Mouse (Mus musculus) neural tube, embryonic 14.5 days (tissue): ENCODE results near the gene Gm11492. TPM values are rescaled to one million over a fixed set of nuclear protein-coding genes. Genes with fewer than 3 reads are reported as not detected.

Experiments used
- ATAC-seq: fragments of 200-750 bp; cut with Nextera tagmentation; 2 replicates; pipeline ENCODE4 v1.8.0; 2017; ENCODE audit warnings: low read depth, mild to moderate bottlenecking, moderate TSS enrichment, moderate library complexity
- H3K27ac ChIP-seq: fragments of 300-500 bp; sonication (generic); 2 replicates; pipeline ENCODE4 v1.5.1; 2014; ENCODE audit warnings: low read depth, mild to moderate bottlenecking, control low read depth, low read length, moderate library complexity, mixed read lengths
- H3K27me3 ChIP-seq: fragments of 300-500 bp; sonication (generic); 2 replicates; pipeline ENCODE4 v1.6.1; 2014; ENCODE audit warnings: low read length; ENCODE audit not compliant: control insufficient read depth, insufficient read depth
- H3K36me3 ChIP-seq: fragments of 300-500 bp; sonication (generic); 2 replicates; pipeline ENCODE4 v1.6.1; 2014; ENCODE audit warnings: low read length, mixed read lengths; ENCODE audit not compliant: control insufficient read depth, insufficient read depth
- H3K4me1 ChIP-seq: fragments of 300-500 bp; sonication (generic); 2 replicates; pipeline ENCODE4 v1.6.1; 2014; ENCODE audit warnings: low read length; ENCODE audit not compliant: control insufficient read depth, insufficient read depth
- H3K4me2 ChIP-seq: fragments of 300-500 bp; sonication (generic); 2 replicates; pipeline ENCODE4 v1.6.1; 2014; ENCODE audit warnings: mild to moderate bottlenecking, low read depth, low read length, control low read depth
- H3K4me3 ChIP-seq: fragments of 300-500 bp; sonication (generic); 2 replicates; pipeline ENCODE4 v1.5.1; 2014; ENCODE audit warnings: low read depth, low read length, control low read depth, mixed read lengths
- H3K9ac ChIP-seq: fragments of 300-500 bp; sonication (generic); replicated peaks from 2 replicates; pipeline ENCODE4 v1.6.1; 2014; ENCODE audit warnings: low read depth, mild to moderate bottlenecking, control low read depth, low read length, mixed read lengths
- H3K9me3 ChIP-seq: fragments of 300-500 bp; sonication (generic); 2 replicates; pipeline ENCODE4 v1.6.1; 2016; ENCODE audit warnings: low read length; ENCODE audit not compliant: control insufficient read depth
- WGBS: fragments of 180-500 bp; shearing (Covaris S2); extraction: QIAGEN DNeasy Blood & Tissue Kit; methylation state at CpG from one replicate; pipeline ENCODE4 v1.1.7; 2014; 5-methylcytosine and 5-hydroxymethylcytosine counted together
- polyA plus RNA-seq: library from polyadenylated mRNA; unstranded; fragments of >200 nt; fragmentation: Nextera tagmentation; extraction: Ambion mirVana; gene quantifications from 2 replicates; pipeline ENCODE4 v1.2.1, GENCODE M21; 2014

The Gm11492 gene
- polyA plus RNA-seq, 1 experiment from 2014 or later = not detected

DNA sequence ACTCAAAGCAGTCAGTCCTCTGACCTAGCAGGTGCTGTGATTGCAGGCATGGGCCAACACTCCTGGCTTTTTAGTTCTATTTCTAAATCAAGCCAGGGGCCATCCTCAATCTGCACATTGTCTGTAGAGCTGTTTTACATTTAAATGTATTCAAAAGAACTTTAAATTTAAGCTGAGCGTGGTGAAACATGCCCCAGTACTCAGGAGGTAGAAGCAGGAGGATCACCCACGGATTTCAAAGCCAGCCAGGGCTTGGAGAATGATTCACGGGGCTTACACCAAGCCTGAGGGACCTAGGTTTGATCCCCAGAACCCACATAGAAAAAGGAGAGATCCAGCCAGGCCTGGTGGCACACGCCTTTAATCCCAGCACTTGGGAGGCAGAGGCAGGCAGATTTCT lies 13.1 kb upstream of the Gm11492 start:
- Histone ChIP-seq H3K9ac (no peak overlapping the region), H3K4me2 (no peak overlapping the region), H3K4me3 (no peak overlapping the region), H3K9me3 (no peaks in the 10 kb centered on the region), H3K4me1 (no peaks in the 10 kb centered on the region), H3K27ac (no peak overlapping the region), H3K36me3 (no peaks in the 10 kb centered on the region), H3K27me3 (no peaks in the 10 kb centered on the region)
- 69% methylated on average over 4 of the region's 4 CpGs for WGBS
- no peak for ATAC-seq

DNA sequence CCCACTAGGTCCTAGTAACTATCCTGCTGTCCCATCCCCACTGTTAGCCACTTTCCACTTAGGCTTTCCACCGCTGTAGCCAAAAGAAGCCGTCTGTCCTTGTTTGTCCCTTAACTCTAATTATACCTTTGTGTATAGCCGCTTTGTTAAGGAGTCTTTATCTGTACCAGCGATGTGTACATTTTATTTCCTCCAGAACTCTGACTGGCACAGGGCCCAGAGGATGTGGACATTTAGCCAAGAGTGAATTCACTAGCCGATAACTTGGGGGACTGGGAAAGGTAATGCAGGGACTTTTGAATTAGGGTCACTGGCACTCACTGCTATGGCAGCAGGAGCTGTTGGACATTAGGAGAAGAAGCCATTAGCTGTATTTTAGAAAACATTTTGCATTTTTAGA lies 12.1 kb upstream of the Gm11492 start:
- Histone ChIP-seq H3K9me3 (no peaks in the 10 kb centered on the region), H3K36me3 (no peaks in the 10 kb centered on the region), H3K4me3 (no peak overlapping the region), H3K4me2 (no peak overlapping the region), H3K27me3 (no peaks in the 10 kb centered on the region), H3K27ac (no peak overlapping the region), H3K4me1 (no peaks in the 10 kb centered on the region), H3K9ac (no peak overlapping the region)
- 50% methylated on average over 5 of the region's 5 CpGs for WGBS
- ATAC-seq = no peak

DNA sequence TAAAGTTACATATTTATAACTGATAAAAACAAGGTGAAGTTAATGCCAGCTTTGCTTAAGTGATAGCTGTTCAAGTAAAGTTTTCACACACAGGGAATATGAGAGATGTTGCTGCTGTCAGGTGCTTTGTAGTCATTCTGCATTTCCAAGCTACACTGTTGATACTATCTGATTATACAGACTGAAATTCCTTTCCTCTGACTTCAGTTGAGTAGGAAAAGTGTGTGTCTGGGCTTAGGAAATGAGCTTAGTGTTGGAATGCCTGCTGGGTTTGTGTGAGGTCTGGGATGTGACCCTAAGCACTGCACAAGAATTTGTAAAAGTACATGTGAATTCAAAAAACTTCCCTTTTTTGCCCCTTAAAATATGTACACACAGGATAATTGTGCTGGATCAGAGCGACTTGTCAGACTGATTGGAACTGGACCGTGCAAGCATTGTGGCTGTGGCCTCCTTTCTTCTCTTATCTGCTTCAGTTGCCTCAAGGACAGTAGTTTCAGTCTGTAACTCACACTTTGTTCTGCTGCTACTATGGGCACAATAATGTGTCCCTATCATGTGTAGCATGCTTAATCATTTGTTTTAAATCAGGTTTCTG lies 11.2 kb upstream of the Gm11492 start:
- Histone ChIP-seq H3K27me3 (no peaks in the 10 kb centered on the region), H3K9me3 (no peaks in the 10 kb centered on the region), H3K4me3 (no peak overlapping the region), H3K4me2 (no peak overlapping the region), H3K9ac (no peak overlapping the region), H3K27ac (no peak overlapping the region), H3K36me3 (no peaks in the 10 kb centered on the region), H3K4me1 (no peaks in the 10 kb centered on the region)
- 64% methylated on average over 2 of the region's 2 CpGs for WGBS
- ATAC-seq = no peak

DNA sequence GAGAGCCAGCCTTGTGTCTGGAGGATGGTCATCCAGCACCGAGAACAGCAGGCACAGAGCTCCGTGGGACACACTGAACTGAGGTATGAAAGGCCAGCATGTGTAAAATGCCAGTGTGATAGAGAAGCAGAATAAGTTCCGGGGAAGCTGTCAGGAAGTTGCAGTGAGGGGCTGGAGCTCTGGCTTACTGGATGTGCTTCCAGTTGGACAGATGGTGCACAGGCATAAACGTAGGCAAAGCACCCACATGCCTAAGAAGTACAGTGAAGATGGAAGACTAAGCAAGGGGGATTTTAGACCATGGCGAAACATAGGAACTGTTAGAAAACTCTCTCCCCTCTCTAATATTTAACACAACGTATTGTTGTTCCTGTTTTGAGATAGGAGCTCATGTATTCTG lies 5.2 kb upstream of the Gm11492 start:
- Histone ChIP-seq H3K4me2 (no peak overlapping the region), H3K4me3 (no peak overlapping the region), H3K4me1 (no peaks in the 10 kb centered on the region), H3K9ac (no peak overlapping the region), H3K9me3 (no peaks in the 10 kb centered on the region), H3K36me3 (no peaks in the 10 kb centered on the region), H3K27ac (no peak overlapping the region), H3K27me3 (no peaks in the 10 kb centered on the region)
- ATAC-seq = no peak
- WGBS = 87% methylated on average over 6 of the region's 6 CpGs

DNA sequence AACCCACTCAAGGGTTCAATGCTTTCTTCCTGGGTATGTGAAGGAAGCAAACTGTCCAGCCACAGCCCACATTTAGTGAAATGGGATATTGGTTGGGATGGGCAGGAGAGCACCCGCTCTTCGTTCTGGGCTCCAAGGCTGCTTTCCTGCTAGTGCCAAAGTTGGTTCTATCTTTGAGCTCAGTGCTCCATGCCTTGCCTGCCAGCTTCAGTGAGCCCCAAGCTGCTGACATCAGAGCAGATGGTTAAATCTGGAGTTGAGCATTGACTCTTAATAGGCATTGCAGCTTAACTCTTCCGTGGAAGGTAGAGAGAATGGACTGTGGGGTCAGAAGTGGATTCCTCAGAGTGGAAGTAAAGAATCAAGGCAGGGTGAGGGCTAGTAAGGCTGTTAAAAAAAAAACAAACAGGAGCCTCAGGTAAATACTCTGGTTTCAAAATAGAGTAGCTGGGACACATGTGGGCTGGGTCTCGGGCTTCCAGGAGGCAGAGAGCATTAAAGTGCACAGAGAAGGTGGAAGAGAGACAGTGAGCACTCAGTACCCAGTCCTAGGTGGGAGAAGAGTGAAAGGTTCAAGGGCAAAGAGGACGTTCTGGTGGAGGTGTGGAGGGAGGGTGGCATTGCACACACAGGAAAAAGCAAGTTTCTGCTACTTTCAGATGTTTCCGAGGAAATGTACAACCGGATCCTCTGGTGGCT lies 2.0 kb downstream of the Gm11492 start, which contains the start of gene Sept4:
Gene Sept4, plus strand, starts transcription at position 649 of the 699 bp plus-strand sequence.
- Histone ChIP-seq H3K4me2 (no peak within 1 kb of the TSS), H3K4me3 (no peak within 1 kb of the TSS), H3K4me1 (no peaks in the 10 kb centered on the region), H3K9ac (no peak within 1 kb of the TSS), H3K9me3 (no peaks in the 10 kb centered on the region), H3K27ac (no peak within 1 kb of the TSS), H3K27me3 (no peaks in the 10 kb centered on the region), H3K36me3 (no peaks in the 10 kb centered on the region)
- ATAC-seq = no peak
- 78% methylated on average over 7 of the region's 7 CpGs for WGBS

DNA sequence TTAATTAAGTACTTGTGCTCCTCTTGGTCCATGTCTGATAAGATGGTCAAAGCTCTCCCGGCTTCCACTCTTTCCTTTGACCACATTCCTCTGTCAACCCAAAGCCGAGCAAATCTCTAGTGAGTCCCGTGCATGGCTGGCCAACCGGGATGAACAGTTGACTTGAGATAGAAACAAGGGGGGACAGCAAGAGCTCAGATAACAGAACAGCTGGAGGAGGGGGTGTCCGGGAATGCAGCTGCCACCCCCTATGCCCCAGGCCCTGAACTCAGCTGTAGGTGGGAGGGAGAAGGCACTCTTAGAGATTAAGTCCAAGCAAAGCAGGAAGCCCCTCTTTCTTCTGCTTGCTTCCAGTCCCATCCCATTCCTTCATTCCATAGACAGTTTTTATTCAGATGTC lies 4.3 kb downstream of the Gm11492 start:
- Histone ChIP-seq H3K9me3 (no peaks in the 10 kb centered on the region), H3K27me3 (no peaks in the 10 kb centered on the region), H3K4me3 (no peak overlapping the region), H3K4me1 (no peaks in the 10 kb centered on the region), H3K27ac (no peak overlapping the region), H3K36me3 (no peaks in the 10 kb centered on the region), H3K9ac (no peak overlapping the region), H3K4me2 (no peak overlapping the region)
- ATAC-seq = no peak
- WGBS = 91% methylated on average over 5 of the region's 5 CpGs

DNA sequence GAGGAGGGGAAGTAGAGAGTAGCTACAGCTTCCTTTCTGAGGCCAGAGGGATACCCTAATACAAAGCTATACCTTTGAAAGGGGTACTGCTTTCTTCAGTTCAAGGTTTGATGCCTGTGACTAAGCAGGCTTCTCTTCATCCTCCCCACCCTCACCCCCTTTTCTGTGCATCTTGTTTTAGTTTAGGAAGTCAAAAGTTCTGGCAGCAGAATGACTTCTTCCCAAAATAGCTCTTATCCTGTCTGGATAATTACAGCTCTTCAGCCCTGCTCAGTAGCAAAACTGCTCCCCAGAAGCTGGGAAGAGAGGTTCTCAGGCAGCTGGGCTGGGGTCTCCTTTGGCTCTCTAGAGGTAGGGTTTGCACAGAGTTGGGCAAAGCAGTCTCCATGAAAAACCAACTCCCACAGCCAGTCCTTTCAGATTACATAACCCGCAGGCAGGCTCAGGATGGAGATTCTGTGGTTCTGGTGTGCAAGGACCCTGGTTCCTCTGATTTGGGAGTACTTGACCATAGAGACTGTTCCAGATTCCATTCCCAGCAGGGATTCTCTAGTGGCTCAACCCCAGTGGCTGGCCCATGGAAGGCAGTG lies 5.0 kb downstream of the Gm11492 start:
- WGBS = 100% methylated on average over 1 of the region's 1 CpGs
- Histone ChIP-seq H3K27me3 (no peaks in the 10 kb centered on the region), H3K36me3 (no peaks in the 10 kb centered on the region), H3K9ac (no peak overlapping the region), H3K4me3 (no peak overlapping the region), H3K9me3 (no peaks in the 10 kb centered on the region), H3K27ac (no peak overlapping the region), H3K4me1 (no peaks in the 10 kb centered on the region), H3K4me2 (no peak overlapping the region)
- no peak for ATAC-seq

DNA sequence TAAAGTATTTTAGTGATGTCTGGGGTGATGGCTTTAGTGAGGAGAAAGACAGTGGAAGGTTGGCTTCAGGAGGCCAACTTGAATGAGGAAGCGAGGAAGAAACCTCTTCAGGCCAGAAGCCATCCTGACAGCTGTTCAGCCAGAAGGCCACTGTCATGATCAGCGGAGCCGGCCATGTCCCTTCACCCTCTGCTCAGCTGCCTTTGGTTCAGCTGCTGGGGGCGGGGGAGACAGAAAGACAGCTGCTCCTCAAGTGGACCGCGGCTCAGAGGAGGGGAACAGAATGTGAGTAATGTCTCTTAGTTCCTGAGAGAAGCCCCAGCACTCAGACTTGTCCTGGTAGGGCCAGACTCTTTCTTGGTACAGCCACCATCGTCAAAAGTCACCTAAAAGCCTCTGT lies 7.3 kb downstream of the Gm11492 start:
- peaks cover 6% of the 10 kb centered on the region; the same call in 1 of the 2 replicates for H3K4me1 ChIP-seq

DNA sequence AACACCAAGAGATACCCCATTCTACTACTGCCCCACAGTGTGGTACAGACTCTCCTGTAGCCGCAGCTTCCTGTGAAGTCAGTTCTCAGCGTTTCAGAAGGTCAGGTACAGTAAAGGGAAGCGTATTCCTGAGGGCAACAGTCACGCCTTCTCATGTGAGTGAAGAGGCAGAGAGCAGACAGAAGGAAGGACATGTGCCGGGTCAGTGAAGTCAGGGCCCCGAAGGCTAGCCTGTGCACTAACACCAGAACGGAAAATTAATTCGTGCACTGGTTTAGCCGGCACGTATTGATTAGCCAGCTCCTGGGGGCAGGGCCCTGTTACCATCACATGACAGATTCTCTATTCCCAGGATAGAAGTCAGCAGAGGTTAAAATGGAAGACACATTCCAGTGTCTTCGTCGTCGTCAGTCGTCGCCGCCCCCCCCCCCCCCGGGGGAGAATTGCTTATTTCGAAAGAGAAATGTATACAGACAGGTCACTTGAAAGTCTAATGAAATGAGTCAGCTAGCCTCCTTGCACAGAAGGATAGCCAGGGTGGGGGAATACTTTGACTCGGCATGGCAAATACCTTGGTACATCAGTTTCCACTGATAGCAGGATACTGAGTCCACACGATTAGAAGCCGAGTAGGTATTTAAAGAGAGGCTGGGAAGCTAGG lies 8.2 kb downstream of the Gm11492 start:
- H3K27me3 ChIP-seq = no peaks in the 10 kb centered on the region
- H3K4me3 ChIP-seq = no peak overlapping the region
- H3K4me2 ChIP-seq = no peak overlapping the region
- no peak overlapping the region for H3K27ac ChIP-seq
- no peaks in the 10 kb centered on the region for H3K36me3 ChIP-seq
- H3K9me3 ChIP-seq = no peaks in the 10 kb centered on the region
- WGBS = 74% methylated on average over 21 of the region's 21 CpGs
- peaks cover 8% of the 10 kb centered on the region; the same call in 1 of the 2 replicates for H3K4me1 ChIP-seq
- H3K9ac ChIP-seq = no peak overlapping the region
- ATAC-seq = no peak

More for the DNA sequence above, 7.3 kb downstream of the Gm11492 start:
- H3K27ac ChIP-seq = no peak overlapping the region
- no peaks in the 10 kb centered on the region for H3K9me3 ChIP-seq
- WGBS = 78% methylated on average over 7 of the region's 7 CpGs
- no peak overlapping the region for H3K9ac ChIP-seq
- no peak for ATAC-seq
- no peak overlapping the region for H3K4me3 ChIP-seq
- no peaks in the 10 kb centered on the region for H3K27me3 ChIP-seq
- H3K4me2 ChIP-seq = no peak overlapping the region
- H3K36me3 ChIP-seq = no peaks in the 10 kb centered on the region
